Mouse (Mus musculus) CD4-positive, CD25-positive, alpha-beta regulatory T cell (primary cell): Measurements from ENCODE around the gene Ggt5. TPM values are rescaled to one million over a fixed set of nuclear protein-coding genes. Genes with fewer than 3 reads are reported as not detected.

Source experiments
- polyA plus RNA-seq: library from polyadenylated mRNA; unstranded; fragments of 100-300 nt; shearing (Covaris generic); gene quantifications from one replicate; pipeline ENCODE4 v1.2.1, GENCODE M21; 2017

Ggt5 gene
- 2.6 TPM for polyA plus RNA-seq

GRCm38 (mm10) chr10:75589129-75589528 is at the start of gene Ggt5:
TSS of gene Ggt5 (plus strand) at chr10:75589340.

GRCm38 (mm10) chr10:75559676-75560548 is 29.2 kb upstream of the Ggt5 start, which contains the start of gene Lrrc75b:
TSS of gene Lrrc75b (minus strand) at chr10:75560330.

GRCm38 (mm10) chr10:75561071-75561654 is 28.0 kb upstream of the Ggt5 start, which contains the start of gene Ggt1:
TSS of gene Ggt1 (plus strand) at chr10:75561604.

GRCm38 (mm10) chr10:75643741-75644343 is 54.7 kb downstream of the Ggt5 start, which contains the start of gene Susd2:
TSS of gene Susd2 (minus strand) at chr10:75644008.

Other genes with a start within 250 kb of the Ggt5 start
- gene Upb1, start 188.2 kb upstream of the Ggt5 start, polyA plus RNA-seq = 0.29 TPM
- gene Snrpd3, start 71.8 kb upstream of the Ggt5 start, polyA plus RNA-seq = 190 TPM
- gene Gucd1, start 71.4 kb upstream of the Ggt5 start, polyA plus RNA-seq = 39.0 TPM
- gene Lrrc75b, start 29.0 kb upstream of the Ggt5 start, polyA plus RNA-seq = 0.25 TPM
- 1.8 TPM for gene Ggt1, start 27.7 kb upstream of the Ggt5 start, polyA plus RNA-seq
- 10.2 TPM for gene Susd2, start 54.7 kb downstream of the Ggt5 start, polyA plus RNA-seq
- gene Cabin1, start 175.0 kb downstream of the Ggt5 start, polyA plus RNA-seq = 52.2 TPM
- gene Ddt, start 184.1 kb downstream of the Ggt5 start, polyA plus RNA-seq = 61.6 TPM
- not detected for gene Gm20441, start 191.6 kb downstream of the Ggt5 start, polyA plus RNA-seq
- gene Gstt3, start 192.1 kb downstream of the Ggt5 start, polyA plus RNA-seq = 4.6 TPM
- gene Gstt1, start 209.2 kb downstream of the Ggt5 start, polyA plus RNA-seq = 0.17 TPM
- not detected for gene Gstt4, start 233.2 kb downstream of the Ggt5 start, polyA plus RNA-seq
- gene Gstt2, start 248.1 kb downstream of the Ggt5 start, polyA plus RNA-seq = 48.5 TPM